Mouse (Mus musculus) frontal cortex, postnatal 14 days (tissue): ENCODE measurements at regions not wholly inside any gene's neighbourhood (a gene's known extent, or its start where the extent isn't known, plus 50 kb on each side); places are given as distances from the start of the nearest gene placed in this dataset.

Source experiments
- DNase-seq, 2 experiments: peaks; one replicate each; pipeline ENCODE4 v3.0.0; 2022; ENCODE audit warnings: low spot score in 2 of 2

GRCm38 (mm10) chr15:61770721-61771542, 848.1 kb upstream of the A1bg start:
- DNase-seq: peak in 1 of 2 experiments; percentile 6

GRCm38 (mm10) chr15:61766544-61767094, 843.8 kb upstream of the A1bg start:
- peak in 1 of 2 experiments; percentile 7 for DNase-seq

GRCm38 (mm10) chr15:61753802-61754201, 831.0 kb upstream of the A1bg start:
- DNase-seq: no peak

GRCm38 (mm10) chr15:61723696-61724095, 800.9 kb upstream of the A1bg start:
- DNase-seq: no peak

GRCm38 (mm10) chr15:61718486-61718885, 795.7 kb upstream of the A1bg start:
- DNase-seq: no peak

- no peak for DNase-seq
Measured at GRCm38 (mm10) chr15:61717216-61717615, 794.4 kb upstream of the A1bg start.

GRCm38 (mm10) chr15:61713953-61714352, 791.1 kb upstream of the A1bg start:
- no peak for DNase-seq

GRCm38 (mm10) chr15:61708928-61709327, 786.1 kb upstream of the A1bg start:
- no peak for DNase-seq

GRCm38 (mm10) chr15:61707952-61708351, 785.1 kb upstream of the A1bg start:
- DNase-seq: peak; percentile 15 to 30

- DNase-seq: no peak
Measured at GRCm38 (mm10) chr15:61692679-61693078, 769.9 kb upstream of the A1bg start.

GRCm38 (mm10) chr15:61690425-61690824, 767.6 kb upstream of the A1bg start:
- peak; percentile 15 to 23 for DNase-seq

GRCm38 (mm10) chr15:61689776-61690397, 767.1 kb upstream of the A1bg start:
- DNase-seq: no peak

GRCm38 (mm10) chr15:61682968-61683367, 760.2 kb upstream of the A1bg start:
- DNase-seq: no peak

GRCm38 (mm10) chr15:61670556-61670955, 747.7 kb upstream of the A1bg start:
- DNase-seq: no peak

- DNase-seq: no peak
Measured at GRCm38 (mm10) chr15:61660581-61660980, 737.8 kb upstream of the A1bg start.

GRCm38 (mm10) chr15:61656951-61657350, 734.1 kb upstream of the A1bg start:
- DNase-seq: no peak

GRCm38 (mm10) chr15:61654846-61655245, 732.0 kb upstream of the A1bg start:
- no peak for DNase-seq

- DNase-seq: no peak
Measured at GRCm38 (mm10) chr15:61653853-61654252, 731.0 kb upstream of the A1bg start.

- no peak for DNase-seq
Measured at GRCm38 (mm10) chr15:61618638-61619500, 696.1 kb upstream of the A1bg start.

GRCm38 (mm10) chr15:61610662-61611061, 687.9 kb upstream of the A1bg start:
- no peak for DNase-seq

GRCm38 (mm10) chr15:61609656-61610055, 686.8 kb upstream of the A1bg start:
- DNase-seq: no peak

- DNase-seq: no peak
Measured at GRCm38 (mm10) chr15:61608301-61608731, 685.5 kb upstream of the A1bg start.
